Mouse (Mus musculus) kidney, postnatal 0 days (tissue): ENCODE results near the gene Atn1. TPM values are rescaled to one million over a fixed set of nuclear protein-coding genes. Genes with fewer than 3 reads are reported as not detected.

Experiments used
- ATAC-seq: fragments of 200-750 bp; cut with Nextera tagmentation; replicated peaks from 2 replicates; pipeline ENCODE4 v1.8.0; 2017; ENCODE audit warnings: low read depth, moderate number of reproducible peaks, moderate TSS enrichment, moderate library complexity; ENCODE audit not compliant: low FRiP score
- DNase-seq: peaks from one replicate; pipeline ENCODE4 v3.0.0-alpha.2; 2016; ENCODE audit warnings: low spot score
- H3K27ac ChIP-seq: fragments of 300-500 bp; sonication (generic); 2 replicates; pipeline ENCODE4 v1.5.1; 2014; ENCODE audit warnings: mild to moderate bottlenecking
- H3K27me3 ChIP-seq: fragments of 300-500 bp; sonication (generic); 2 replicates; pipeline ENCODE4 v1.6.1; 2014; ENCODE audit warnings: low read length, mixed read lengths; ENCODE audit not compliant: insufficient read depth
- H3K36me3 ChIP-seq: fragments of 300-500 bp; sonication (generic); 2 replicates; pipeline ENCODE4 v1.6.1; 2014; ENCODE audit warnings: low read length, mixed read lengths; ENCODE audit not compliant: insufficient read depth
- H3K4me1 ChIP-seq: fragments of 300-500 bp; sonication (generic); replicated peaks from 2 replicates; pipeline ENCODE4 v1.6.1; 2014; ENCODE audit warnings: antibody characterized with exemption, low read length, mixed read lengths; ENCODE audit not compliant: insufficient read depth
- H3K4me2 ChIP-seq: fragments of 300-500 bp; sonication (generic); 2 replicates; pipeline ENCODE4 v1.6.1; 2014; ENCODE audit warnings: mild to moderate bottlenecking, low read length, moderate library complexity, mixed read lengths
- H3K4me3 ChIP-seq: fragments of 300-500 bp; sonication (generic); replicated peaks from 2 replicates; pipeline ENCODE4 v1.5.1; 2014; ENCODE audit warnings: low read depth, low read length
- H3K9ac ChIP-seq: fragments of 300-500 bp; sonication (generic); 2 replicates; pipeline ENCODE4 v1.6.1; 2014; ENCODE audit warnings: low read depth, low read length
- H3K9me3 ChIP-seq: fragments of 300-500 bp; sonication (generic); replicated peaks from 2 replicates; pipeline ENCODE4 v1.6.1; 2016; ENCODE audit warnings: low read length, inconsistent platforms, mixed read lengths
- CTCF ChIP-seq: IDR thresholded peaks from 2 replicates; pipeline ENCODE4 v1.5.1; 2016; ENCODE audit warnings: antibody characterized with exemption, low read depth, mild to moderate bottlenecking, moderate library complexity
- WGBS: fragments of 180-500 bp; shearing (Covaris S2); extraction: QIAGEN DNeasy Blood & Tissue Kit; methylation state at CpG from one replicate; pipeline ENCODE4 v1.1.7; 2014; 5-methylcytosine and 5-hydroxymethylcytosine counted together
- polyA plus RNA-seq: library from polyadenylated mRNA; unstranded; fragments of >200 nt; fragmentation: Nextera tagmentation; extraction: Ambion mirVana; gene quantifications from 2 replicates; pipeline ENCODE4 v1.2.1, GENCODE M21; 2015

The Atn1 gene
- polyA plus RNA-seq, 1 experiment from 2014 or later = 13.0 TPM

DNA sequence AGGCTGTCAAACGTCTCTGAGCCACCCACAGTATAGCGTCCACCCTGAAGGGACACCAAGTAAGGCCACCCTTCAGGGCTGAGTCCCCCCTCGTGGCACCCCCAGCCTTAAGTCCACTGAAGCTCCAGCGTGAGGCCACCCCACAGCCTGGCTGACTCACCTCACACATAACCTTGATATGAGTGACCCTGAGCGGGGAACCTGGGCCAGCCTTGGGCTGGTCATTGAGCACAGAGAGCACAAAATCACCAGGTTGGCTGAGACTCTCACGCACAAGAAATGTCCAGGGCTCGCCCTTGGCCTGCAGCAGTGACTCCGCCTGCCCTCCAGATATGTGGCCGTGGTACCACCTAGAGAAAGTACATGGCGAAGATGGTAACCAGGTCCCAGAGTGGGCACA, 27.7 kb downstream of the Atn1 start:
- WGBS = 91% methylated on average over 10 of the region's 10 CpGs

DNA sequence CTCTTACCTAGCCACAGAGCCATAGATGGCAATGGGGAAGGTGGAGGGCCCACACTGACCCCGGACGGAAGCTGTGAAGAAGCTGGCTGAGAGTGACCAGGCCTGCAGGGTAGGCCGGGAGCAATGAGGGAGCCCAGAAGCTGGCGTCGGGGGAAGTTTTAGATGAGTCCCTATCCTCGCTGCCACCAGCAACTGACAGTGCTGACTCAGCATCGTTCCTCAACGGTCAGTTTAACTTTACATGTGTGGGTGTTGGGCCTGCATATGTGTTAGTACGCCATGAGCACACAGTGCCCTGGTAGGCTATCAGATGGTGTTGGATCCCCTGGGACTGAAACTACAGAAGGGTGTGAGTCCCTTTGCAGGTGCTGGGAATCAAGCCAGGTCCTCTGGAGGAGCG, 31.9 kb downstream of the Atn1 start:
- no peak for TF ChIP-seq CTCF
- H3K4me2 ChIP-seq = no peak overlapping the region
- H3K27ac ChIP-seq = no peak overlapping the region
- H3K9ac ChIP-seq = 0 out of 2 replicates have a peak overlapping the region, but pooled peaks have one; percentile 4
- WGBS = 85% methylated on average over 10 of the region's 10 CpGs
- no peaks in the 10 kb centered on the region for H3K4me1 ChIP-seq
- H3K36me3 ChIP-seq = no peaks in the 10 kb centered on the region
- no peaks in the 10 kb centered on the region for H3K9me3 ChIP-seq
- no peaks in the 10 kb centered on the region for H3K27me3 ChIP-seq
- no peak overlapping the region for H3K4me3 ChIP-seq
- ATAC-seq (no peak), DNase-seq (no peak)

More for the DNA sequence above, 27.7 kb downstream of the Atn1 start:
- Histone ChIP-seq H3K4me2 (no peak overlapping the region), H3K4me3 (no peak overlapping the region), H3K27me3 (no peaks in the 10 kb centered on the region), H3K27ac (no peak overlapping the region), H3K9ac (no peak overlapping the region), H3K4me1 (0 out of 2 replicates have a peak, but pooled peaks cover 3% of the 10 kb centered on the region), H3K36me3 (no peaks in the 10 kb centered on the region), H3K9me3 (no peaks in the 10 kb centered on the region)
- DNase-seq (no peak), ATAC-seq (no peak)
- TF ChIP-seq CTCF = no peak

DNA sequence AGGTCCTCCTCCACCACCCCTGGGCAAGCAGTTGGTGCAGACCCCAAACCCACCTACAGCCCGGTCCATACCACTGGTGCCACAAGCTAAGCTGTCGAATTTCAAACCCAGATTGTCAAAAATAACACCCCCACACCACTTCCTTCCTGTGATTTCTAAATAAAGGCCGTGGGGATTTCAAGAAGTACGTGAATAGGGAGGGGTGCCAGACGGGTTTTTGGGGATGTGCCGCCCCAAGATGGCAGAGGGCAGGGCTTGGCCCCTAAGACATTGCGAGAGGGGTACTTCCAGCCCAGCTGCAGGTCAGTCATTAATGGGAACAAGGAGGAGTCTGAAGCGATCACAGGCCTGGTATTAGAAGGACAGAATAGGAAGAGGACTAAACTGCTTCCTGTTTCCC, 32.8 kb downstream of the Atn1 start:
- H3K4me2 ChIP-seq = no peak overlapping the region
- no peaks in the 10 kb centered on the region for H3K9me3 ChIP-seq
- no peak for DNase-seq
- H3K27me3 ChIP-seq = no peaks in the 10 kb centered on the region
- no peak overlapping the region for H3K4me3 ChIP-seq
- WGBS = 67% methylated on average over 8 of the region's 8 CpGs
- no peak overlapping the region for H3K27ac ChIP-seq
- H3K9ac ChIP-seq = no peak overlapping the region
- no peaks in the 10 kb centered on the region for H3K36me3 ChIP-seq
- TF ChIP-seq CTCF = no peak
- no peaks in the 10 kb centered on the region for H3K4me1 ChIP-seq
- no peak for ATAC-seq

DNA sequence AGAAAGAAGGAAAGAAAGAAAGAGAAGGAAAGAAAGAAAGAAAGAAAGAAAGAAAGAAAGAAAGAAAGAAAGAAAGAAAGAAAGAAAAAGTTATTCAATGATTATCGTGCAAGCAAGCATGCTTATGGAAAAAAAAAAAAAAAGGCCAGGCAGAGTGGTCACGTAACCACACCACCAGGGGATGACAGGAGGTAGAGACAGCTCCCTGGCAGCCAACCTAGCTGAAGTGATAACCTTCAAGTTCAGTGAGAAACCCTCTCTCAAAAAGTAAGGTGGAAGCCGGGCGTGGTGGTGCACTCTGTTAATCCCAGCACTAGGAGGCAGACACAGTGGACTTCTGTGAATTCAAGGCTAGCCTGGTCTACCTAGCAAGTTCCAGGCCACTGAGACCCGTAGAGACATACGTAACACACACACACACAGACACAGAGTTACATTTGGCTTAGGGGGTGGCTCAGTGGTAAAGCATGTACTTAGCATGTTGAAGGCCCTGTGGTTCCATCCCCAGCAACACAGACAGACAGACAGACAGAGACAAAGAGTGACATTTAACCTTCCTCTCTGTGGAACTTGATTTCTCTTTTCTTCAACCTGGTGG, 33.3 kb downstream of the Atn1 start:
- Histone ChIP-seq H3K9me3 (no peaks in the 10 kb centered on the region), H3K4me2 (no peak overlapping the region), H3K9ac (no peak overlapping the region), H3K27me3 (no peaks in the 10 kb centered on the region), H3K4me1 (no peaks in the 10 kb centered on the region), H3K36me3 (no peaks in the 10 kb centered on the region), H3K27ac (no peak overlapping the region), H3K4me3 (no peak overlapping the region)
- 91% methylated on average over 6 of the region's 6 CpGs for WGBS
- ATAC-seq = no peak
- no peak for DNase-seq
- TF ChIP-seq CTCF = no peak

DNA sequence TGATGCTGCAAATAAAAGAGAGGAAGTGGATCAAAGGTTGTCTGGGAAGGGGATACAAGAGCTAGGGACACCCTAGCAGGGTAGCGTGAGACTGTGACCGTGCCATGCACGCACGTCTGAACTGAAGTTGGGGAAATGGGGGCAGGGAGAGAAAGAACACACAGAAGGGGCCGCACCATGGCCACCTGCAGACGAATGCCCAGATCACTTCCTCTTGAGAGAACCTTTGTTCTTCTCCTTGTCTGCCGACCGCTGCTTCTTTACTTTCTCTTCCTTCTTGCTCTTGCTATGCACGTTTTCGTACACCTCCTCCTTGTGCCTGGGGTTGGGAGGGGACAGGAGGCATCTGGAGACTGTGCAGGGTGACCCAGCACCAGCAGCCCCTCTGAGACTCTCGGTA, 35.4 kb downstream of the Atn1 start:
- DNase-seq (no peak), ATAC-seq (no peak)
- Histone ChIP-seq H3K9ac (no peak overlapping the region), H3K9me3 (no peaks in the 10 kb centered on the region), H3K27ac (no peak overlapping the region), H3K4me2 (peak overlapping the region; percentile 38), H3K27me3 (no peaks in the 10 kb centered on the region), H3K4me1 (no peaks in the 10 kb centered on the region), H3K4me3 (no peak overlapping the region), H3K36me3 (peaks cover 12% of the 10 kb centered on the region; the same call in 1 of the 2 replicates)
- WGBS = 65% methylated on average over 11 of the region's 11 CpGs
- TF ChIP-seq CTCF = no peak

DNA sequence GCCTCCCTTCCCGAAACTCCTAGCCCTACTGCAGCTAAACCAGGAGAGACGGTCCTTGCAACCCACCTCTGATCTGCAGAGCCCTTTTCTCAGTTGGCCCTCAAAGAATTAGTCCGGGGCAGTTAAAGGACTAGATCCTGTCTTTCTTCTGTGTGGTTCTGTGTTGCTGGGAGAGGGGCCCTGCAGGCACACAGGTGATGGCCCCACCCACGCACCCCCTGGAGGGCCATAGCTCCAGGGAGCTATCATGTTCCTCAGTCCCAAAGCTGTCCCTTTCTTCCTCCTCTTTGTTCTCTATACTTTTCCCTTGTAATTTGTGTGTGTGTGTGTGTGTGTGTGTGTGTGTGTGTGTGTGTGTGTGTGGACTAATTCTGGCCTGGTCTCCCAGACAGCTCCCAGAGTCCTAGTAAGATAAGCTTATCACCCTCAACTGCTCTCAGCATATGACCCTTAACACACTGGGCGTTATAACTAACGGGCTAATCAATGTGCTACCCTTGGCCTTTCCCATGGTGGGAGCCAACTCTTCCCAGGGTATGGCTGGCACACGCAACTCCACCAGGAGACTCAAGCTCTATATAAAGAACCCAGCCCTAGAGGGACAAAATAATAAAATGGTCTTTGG, 36.9 kb downstream of the Atn1 start:
- ATAC-seq (no peak), DNase-seq (no peak)
- Histone ChIP-seq H3K4me3 (peak overlapping the region; percentile 24; the same call in 1 of the 2 replicates), H3K27ac (peak overlapping the region; percentile 75), H3K9me3 (no peaks in the 10 kb centered on the region), H3K4me1 (no peaks in the 10 kb centered on the region), H3K9ac (peak overlapping the region; percentile 58), H3K36me3 (peaks cover 21% of the 10 kb centered on the region), H3K4me2 (peak overlapping the region; percentile 38), H3K27me3 (no peaks in the 10 kb centered on the region)
- 66% methylated on average over 7 of the region's 7 CpGs for WGBS
- no peak for TF ChIP-seq CTCF
